Mouse (Mus musculus) lung, embryonic 15.5 days (tissue): ENCODE measurements around the gene Dcaf5. TPM values are rescaled to one million over a fixed set of nuclear protein-coding genes. Genes with fewer than 3 reads are reported as not detected.

ENCODE experiments used
- ATAC-seq: fragments of 200-750 bp; cut with Nextera tagmentation; 2 replicates; pipeline ENCODE4 v1.8.0; 2017; ENCODE audit warnings: moderate number of reproducible peaks, borderline replicate concordance; ENCODE audit not compliant: low FRiP score, low TSS enrichment; ENCODE audit errors: extremely low read depth
- H3K27ac ChIP-seq: fragments of 300-500 bp; sonication (generic); 2 replicates; pipeline ENCODE4 v1.5.1; 2015; ENCODE audit warnings: moderate library complexity, mild to moderate bottlenecking, inconsistent platforms
- H3K27me3 ChIP-seq: fragments of 300-500 bp; sonication (generic); 2 replicates; pipeline ENCODE4 v1.6.1; 2015; ENCODE audit warnings: inconsistent platforms
- H3K36me3 ChIP-seq: fragments of 300-500 bp; sonication (generic); 2 replicates; pipeline ENCODE4 v1.6.1; 2015; ENCODE audit warnings: inconsistent platforms
- H3K4me1 ChIP-seq: fragments of 300-500 bp; sonication (generic); 2 replicates; pipeline ENCODE4 v1.6.1; 2015; ENCODE audit warnings: inconsistent platforms
- H3K4me2 ChIP-seq: fragments of 300-500 bp; sonication (generic); 2 replicates; pipeline ENCODE4 v1.6.1; 2015; ENCODE audit warnings: inconsistent platforms, mild to moderate bottlenecking, moderate library complexity
- H3K4me3 ChIP-seq: fragments of 300-500 bp; sonication (generic); 2 replicates; pipeline ENCODE4 v1.5.1; 2015; ENCODE audit warnings: mild to moderate bottlenecking, inconsistent platforms
- H3K9ac ChIP-seq: fragments of 300-500 bp; sonication (generic); 2 replicates; pipeline ENCODE4 v1.6.1; 2015; ENCODE audit warnings: inconsistent platforms
- H3K9me3 ChIP-seq: fragments of 300-500 bp; sonication (generic); 2 replicates; pipeline ENCODE4 v1.6.1; 2016; ENCODE audit warnings: inconsistent platforms
- WGBS: fragments of 180-500 bp; shearing (Covaris S2); methylation state at CpG from one replicate; pipeline ENCODE4 v1.1.7; 2015; 5-methylcytosine and 5-hydroxymethylcytosine counted together
- polyA plus RNA-seq: library from polyadenylated mRNA; unstranded; fragments of >200 nt; fragmentation: Nextera tagmentation; extraction: Ambion mirVana; gene quantifications from 2 replicates; pipeline ENCODE4 v1.2.1, GENCODE M21; 2015

The Dcaf5 gene
- polyA plus RNA-seq, 1 experiment from 2014 or later = 11.3 TPM

GRCm38 (mm10) chr12:80330819-80331218 lies 105.6 kb downstream of the Dcaf5 start:
- ATAC-seq = no peak
- Histone ChIP-seq H3K4me3 (no peak overlapping the region), H3K4me1 (no peaks in the 10 kb centered on the region), H3K4me2 (no peak overlapping the region), H3K27me3 (no peaks in the 10 kb centered on the region), H3K36me3 (0 out of 2 replicates have a peak, but pooled peaks cover 5% of the 10 kb centered on the region), H3K9me3 (no peaks in the 10 kb centered on the region), H3K27ac (no peak overlapping the region), H3K9ac (no peak overlapping the region)
- 67% methylated on average over 8 of the region's 8 CpGs for WGBS

- Histone ChIP-seq H3K36me3 (no peaks in the 10 kb centered on the region), H3K9me3 (no peaks in the 10 kb centered on the region), H3K27ac (no peak overlapping the region), H3K9ac (no peak overlapping the region), H3K27me3 (no peaks in the 10 kb centered on the region), H3K4me1 (peaks cover 7% of the 10 kb centered on the region), H3K4me3 (no peak overlapping the region), H3K4me2 (no peak overlapping the region)
- WGBS = 38% methylated on average over 2 of the region's 2 CpGs
- ATAC-seq = no peak
These were observed 106.8 kb downstream of the Dcaf5 start for GRCm38 (mm10) chr12:80329641-80330040.

- H3K4me2 ChIP-seq = no peak overlapping the region
- peaks cover 8% of the 10 kb centered on the region for H3K4me1 ChIP-seq
- no peaks in the 10 kb centered on the region for H3K27me3 ChIP-seq
- H3K36me3 ChIP-seq = no peaks in the 10 kb centered on the region
- no peak overlapping the region for H3K27ac ChIP-seq
- no peaks in the 10 kb centered on the region for H3K9me3 ChIP-seq
- no peak overlapping the region for H3K9ac ChIP-seq
- H3K4me3 ChIP-seq = no peak overlapping the region
- ATAC-seq = no peak
These were observed 110.4 kb downstream of the Dcaf5 start for GRCm38 (mm10) chr12:80326047-80326446.

GRCm38 (mm10) chr12:80324785-80325131 lies 111.6 kb downstream of the Dcaf5 start:
- Histone ChIP-seq H3K27me3 (no peaks in the 10 kb centered on the region), H3K9ac (no peak overlapping the region), H3K4me2 (no peak overlapping the region), H3K4me1 (peaks cover 8% of the 10 kb centered on the region), H3K9me3 (no peaks in the 10 kb centered on the region), H3K27ac (no peak overlapping the region), H3K36me3 (no peaks in the 10 kb centered on the region), H3K4me3 (no peak overlapping the region)
- 59% methylated on average over 1 of the region's 1 CpGs for WGBS
- ATAC-seq = no peak

- 63% methylated on average over 9 of the region's 9 CpGs for WGBS
- no peak overlapping the region for H3K4me2 ChIP-seq
- H3K27me3 ChIP-seq = no peaks in the 10 kb centered on the region
- peaks cover 8% of the 10 kb centered on the region for H3K4me1 ChIP-seq
- H3K9ac ChIP-seq = no peak overlapping the region
- no peak for ATAC-seq
- no peaks in the 10 kb centered on the region for H3K9me3 ChIP-seq
- H3K27ac ChIP-seq = no peak overlapping the region
- H3K36me3 ChIP-seq = no peaks in the 10 kb centered on the region
- no peak overlapping the region for H3K4me3 ChIP-seq
These were observed 112.2 kb downstream of the Dcaf5 start for GRCm38 (mm10) chr12:80324051-80324784.

- Histone ChIP-seq H3K27me3 (no peaks in the 10 kb centered on the region), H3K4me1 (peaks cover 8% of the 10 kb centered on the region), H3K36me3 (no peaks in the 10 kb centered on the region), H3K4me2 (no peak overlapping the region), H3K27ac (no peak overlapping the region), H3K9ac (no peak overlapping the region), H3K9me3 (no peaks in the 10 kb centered on the region), H3K4me3 (no peak overlapping the region)
- WGBS = 59% methylated on average over 8 of the region's 8 CpGs
- no peak for ATAC-seq
These were observed 112.9 kb downstream of the Dcaf5 start for GRCm38 (mm10) chr12:80323371-80324050.

- WGBS = 71% methylated on average over 6 of the region's 6 CpGs
- no peaks in the 10 kb centered on the region for H3K27me3 ChIP-seq
- H3K4me1 ChIP-seq = peaks cover 8% of the 10 kb centered on the region
- no peak for ATAC-seq
- no peaks in the 10 kb centered on the region for H3K36me3 ChIP-seq
- no peaks in the 10 kb centered on the region for H3K9me3 ChIP-seq
- H3K4me3 ChIP-seq = no peak overlapping the region
- no peak overlapping the region for H3K9ac ChIP-seq
- H3K4me2 ChIP-seq = no peak overlapping the region
- H3K27ac ChIP-seq = no peak overlapping the region
These were observed 113.9 kb downstream of the Dcaf5 start for GRCm38 (mm10) chr12:80322494-80322893.

GRCm38 (mm10) chr12:80319062-80319461 lies 117.3 kb downstream of the Dcaf5 start:
- no peak overlapping the region for H3K4me3 ChIP-seq
- no peaks in the 10 kb centered on the region for H3K9me3 ChIP-seq
- no peaks in the 10 kb centered on the region for H3K36me3 ChIP-seq
- peaks cover 7% of the 10 kb centered on the region; the same call in 1 of the 2 replicates for H3K4me1 ChIP-seq
- H3K9ac ChIP-seq = no peak overlapping the region
- H3K27ac ChIP-seq = no peak overlapping the region
- no peak for ATAC-seq
- H3K4me2 ChIP-seq = no peak overlapping the region
- WGBS = 69% methylated on average over 2 of the region's 2 CpGs
- no peaks in the 10 kb centered on the region for H3K27me3 ChIP-seq

- H3K27me3 ChIP-seq = no peaks in the 10 kb centered on the region
- H3K4me1 ChIP-seq = peaks cover 7% of the 10 kb centered on the region; the same call in 1 of the 2 replicates
- ATAC-seq = no peak
- no peak overlapping the region for H3K4me2 ChIP-seq
- H3K27ac ChIP-seq = no peak overlapping the region
- H3K9me3 ChIP-seq = no peaks in the 10 kb centered on the region
- no peak overlapping the region for H3K9ac ChIP-seq
- H3K36me3 ChIP-seq = no peaks in the 10 kb centered on the region
- no peak overlapping the region for H3K4me3 ChIP-seq
- WGBS = 77% methylated on average over 2 of the region's 2 CpGs
These were observed 121.1 kb downstream of the Dcaf5 start for GRCm38 (mm10) chr12:80315321-80315720.

- Histone ChIP-seq H3K4me2 (no peak overlapping the region), H3K27me3 (no peaks in the 10 kb centered on the region), H3K9me3 (no peaks in the 10 kb centered on the region), H3K9ac (no peak overlapping the region), H3K4me3 (no peak overlapping the region), H3K27ac (no peak overlapping the region), H3K36me3 (no peaks in the 10 kb centered on the region), H3K4me1 (peaks cover 7% of the 10 kb centered on the region; the same call in 1 of the 2 replicates)
- no peak for ATAC-seq
- WGBS = 76% methylated on average over 3 of the region's 3 CpGs
These were observed 124.3 kb downstream of the Dcaf5 start for GRCm38 (mm10) chr12:80311959-80312669.

- Histone ChIP-seq H3K4me2 (no peak overlapping the region), H3K9me3 (no peaks in the 10 kb centered on the region), H3K27me3 (no peaks in the 10 kb centered on the region), H3K4me3 (no peak overlapping the region), H3K9ac (no peak overlapping the region), H3K36me3 (no peaks in the 10 kb centered on the region), H3K27ac (no peak overlapping the region), H3K4me1 (no peaks in the 10 kb centered on the region)
- WGBS = 48% methylated on average over 3 of the region's 3 CpGs
- ATAC-seq = no peak
These were observed 128.8 kb downstream of the Dcaf5 start for GRCm38 (mm10) chr12:80307556-80307955.

GRCm38 (mm10) chr12:80304518-80304917 lies 131.9 kb downstream of the Dcaf5 start:
- H3K9me3 ChIP-seq = no peaks in the 10 kb centered on the region
- 89% methylated on average over 3 of the region's 3 CpGs for WGBS
- no peak for ATAC-seq

More at GRCm38 (mm10) chr12:80304518-80304917, 131.9 kb downstream of the Dcaf5 start:
- no peaks in the 10 kb centered on the region for H3K27me3 ChIP-seq
- no peaks in the 10 kb centered on the region for H3K4me1 ChIP-seq
- H3K36me3 ChIP-seq = no peaks in the 10 kb centered on the region
- H3K27ac ChIP-seq = no peak overlapping the region
- H3K4me3 ChIP-seq = no peak overlapping the region
- H3K9ac ChIP-seq = no peak overlapping the region
- no peak overlapping the region for H3K4me2 ChIP-seq
